Mouse (Mus musculus) CD4-positive, CD25-positive, alpha-beta regulatory T cell, adult 9 weeks (primary cell): ENCODE results near the gene Gm28576. TPM values are rescaled to one million over a fixed set of nuclear protein-coding genes. Genes with fewer than 3 reads are reported as not detected.

Experiments used
- polyA plus RNA-seq: library from polyadenylated mRNA; unstranded; fragments of 100-300 nt; shearing (Covaris generic); gene quantifications from one replicate; pipeline ENCODE4 v1.2.1, GENCODE M21; 2017

The Gm28576 gene
- polyA plus RNA-seq = not detected

GRCm38 (mm10) chrY:7722641-7723040 lies at the start of gene Gm28576:
Gene Gm28576, plus strand, starts transcription at chrY:7722941.

Other genes starting within 250 kb of the Gm28576 start
- not detected for gene Gm20826, start 84.5 kb upstream of the Gm28576 start, polyA plus RNA-seq